Mouse (Mus musculus) ES-E14 (cell line): Measurements from ENCODE around the gene Cfi.

Experiments used
- HCFC1 ChIP-seq: IDR thresholded peaks from 2 replicates; pipeline ENCODE4 v1.6.1; 2012; ENCODE audit warnings: low read length, inconsistent platforms, borderline replicate concordance; ENCODE audit not compliant: insufficient read depth
- MAFK ChIP-seq: IDR thresholded peaks from 2 replicates; pipeline ENCODE4 v1.6.1; 2014; ENCODE audit warnings: mild to moderate bottlenecking, low read depth, low read length, inconsistent platforms; ENCODE audit not compliant: insufficient read depth
- ZC3H11A ChIP-seq: IDR thresholded peaks from 2 replicates; pipeline ENCODE4 v1.6.1; 2012; ENCODE audit warnings: low read depth, mild to moderate bottlenecking, inconsistent platforms, low read length, borderline replicate concordance
- ZNF384 ChIP-seq: IDR thresholded peaks from 2 replicates; pipeline ENCODE4 v1.6.1; 2012; ENCODE audit warnings: low read depth, low read length, inconsistent platforms

- TF ChIP-seq ZNF384: no peak
- TF ChIP-seq HCFC1: no peak
- TF ChIP-seq ZC3H11A: no peak
- TF ChIP-seq MAFK: no peak
Measured at GRCm38 (mm10) chr3:129823293-129823692, 12.4 kb upstream of the Cfi start.
